Mouse (Mus musculus) heart, embryonic 14.5 days (tissue): ENCODE results near the gene Itgb6. TPM values are rescaled to one million over a fixed set of nuclear protein-coding genes. Genes with fewer than 3 reads are reported as not detected.

Source experiments
- ATAC-seq: fragments of 200-750 bp; cut with Nextera tagmentation; 2 replicates; pipeline ENCODE4 v1.8.0; 2017; ENCODE audit warnings: low read depth, moderate TSS enrichment; ENCODE audit not compliant: insufficient number of reproducible peaks, insufficient read depth, low FRiP score
- H3K27ac ChIP-seq, 2 experiments: fragments of 200-500 bp in 1 of 2; fragments of 300-500 bp in 1 of 2; sonication (generic) in 1 of 2; replicated peaks in 1 of 2; 2 replicates each; pipeline ENCODE4 v1.5.1; 2012 to 2014; ENCODE audit warnings: low read depth in 2 of 2, low read length in 2 of 2, control low read depth in 1 of 2, mild to moderate bottlenecking in 1 of 2, mixed read lengths in 1 of 2; ENCODE audit not compliant: control insufficient read depth in 1 of 2, insufficient read depth in 1 of 2
- H3K27me3 ChIP-seq: fragments of 300-500 bp; sonication (generic); 2 replicates; pipeline ENCODE4 v1.6.1; 2014; ENCODE audit warnings: mild to moderate bottlenecking, low read length, control low read depth; ENCODE audit not compliant: control insufficient read depth, insufficient read depth
- H3K36me3 ChIP-seq: fragments of 300-500 bp; sonication (generic); 2 replicates; pipeline ENCODE4 v1.6.1; 2014; ENCODE audit warnings: mild to moderate bottlenecking, control low read depth, low read length, mixed read lengths; ENCODE audit not compliant: control insufficient read depth, insufficient read depth
- H3K4me1 ChIP-seq, 2 experiments: fragments of 200-500 bp in 1 of 2; fragments of 300-500 bp in 1 of 2; sonication (generic) in 1 of 2; 2 replicates each; pipeline ENCODE4 v1.6.1; 2012 to 2014; ENCODE audit warnings: low read length in 2 of 2, control low read depth in 1 of 2, mixed read lengths in 1 of 2; ENCODE audit not compliant: control insufficient read depth in 2 of 2, insufficient read depth in 2 of 2
- H3K4me2 ChIP-seq: fragments of 300-500 bp; sonication (generic); 2 replicates; pipeline ENCODE4 v1.6.1; 2014; ENCODE audit warnings: mild to moderate bottlenecking, low read length
- H3K4me3 ChIP-seq, 2 experiments: fragments of 200-500 bp in 1 of 2; fragments of 300-500 bp in 1 of 2; sonication (generic) in 1 of 2; 2 replicates each; pipeline ENCODE4 v1.5.1; 2012 to 2014; ENCODE audit warnings: low read length in 2 of 2, mild to moderate bottlenecking in 2 of 2, control low read depth in 1 of 2, low read depth in 1 of 2, moderate library complexity in 1 of 2; ENCODE audit not compliant: control insufficient read depth in 1 of 2, insufficient read depth in 1 of 2
- H3K9ac ChIP-seq: fragments of 300-500 bp; sonication (generic); 2 replicates; pipeline ENCODE4 v1.6.1; 2014; ENCODE audit warnings: mild to moderate bottlenecking, low read length
- H3K9me3 ChIP-seq: fragments of 300-500 bp; sonication (generic); 2 replicates; pipeline ENCODE4 v1.6.1; 2016; ENCODE audit warnings: low read length, control low read depth; ENCODE audit not compliant: control insufficient read depth
- WGBS: fragments of 180-500 bp; shearing (Covaris S2); extraction: QIAGEN DNeasy Blood & Tissue Kit; methylation state at CpG from one replicate; pipeline ENCODE4 v1.1.7; 2014; 5-methylcytosine and 5-hydroxymethylcytosine counted together
- polyA plus RNA-seq: library from polyadenylated mRNA; unstranded; fragments of >200 nt; fragmentation: Nextera tagmentation; extraction: Ambion mirVana; gene quantifications from 2 replicates; pipeline ENCODE4 v1.2.1, GENCODE M21; 2014

Itgb6 gene
- polyA plus RNA-seq, 1 experiment from 2014 or later = 0.41 TPM

GRCm38 (mm10) chr2:60700956-60701355 is 21.5 kb downstream of the Itgb6 start:
- 84% methylated on average over 4 of the region's 4 CpGs for WGBS
- Histone ChIP-seq H3K4me2 (no peak overlapping the region), H3K27me3 (no peaks in the 10 kb centered on the region), H3K9ac (no peak overlapping the region), H3K4me1 (peaks cover 32 to 41% of the 10 kb centered on the region in 2 experiments), H3K27ac (no peak overlapping the region), H3K4me3 (no peak overlapping the region), H3K36me3 (no peaks in the 10 kb centered on the region), H3K9me3 (no peaks in the 10 kb centered on the region)
- no peak for ATAC-seq

- WGBS = 72% methylated on average over 3 of the region's 3 CpGs
- H3K27ac ChIP-seq = no peak overlapping the region
- no peak overlapping the region for H3K4me2 ChIP-seq
- no peaks in the 10 kb centered on the region for H3K36me3 ChIP-seq
- H3K27me3 ChIP-seq = no peaks in the 10 kb centered on the region
- no peak overlapping the region for H3K9ac ChIP-seq
- H3K9me3 ChIP-seq = no peaks in the 10 kb centered on the region
- ATAC-seq = no peak
- H3K4me1 ChIP-seq = peaks cover 32 to 41% of the 10 kb centered on the region in 2 experiments
- H3K4me3 ChIP-seq = no peak overlapping the region
Observed at GRCm38 (mm10) chr2:60700013-60700412, 22.4 kb downstream of the Itgb6 start.

GRCm38 (mm10) chr2:60699591-60699990 is 22.9 kb downstream of the Itgb6 start:
- Histone ChIP-seq H3K4me3 (no peak overlapping the region), H3K36me3 (no peaks in the 10 kb centered on the region), H3K4me1 (peaks cover 32 to 41% of the 10 kb centered on the region in 2 experiments), H3K9ac (no peak overlapping the region), H3K27ac (0 out of 4 replicates have a peak overlapping the region, but pooled peaks of 1 of the 2 experiments have one; percentile 6), H3K27me3 (no peaks in the 10 kb centered on the region), H3K4me2 (no peak overlapping the region), H3K9me3 (no peaks in the 10 kb centered on the region)
- 80% methylated on average over 3 of the region's 3 CpGs for WGBS
- no peak for ATAC-seq

- Histone ChIP-seq H3K4me1 (peaks cover 29 to 32% of the 10 kb centered on the region in 2 experiments), H3K36me3 (no peaks in the 10 kb centered on the region), H3K4me2 (no peak overlapping the region), H3K27me3 (no peaks in the 10 kb centered on the region), H3K9me3 (no peaks in the 10 kb centered on the region), H3K9ac (no peak overlapping the region), H3K27ac (peak overlapping the region; percentile 92 to 94), H3K4me3 (no peak overlapping the region)
- 23% methylated on average over 1 of the region's 1 CpGs for WGBS
- ATAC-seq = peak; percentile 81
Observed at GRCm38 (mm10) chr2:60698155-60698554, 24.3 kb downstream of the Itgb6 start.

GRCm38 (mm10) chr2:60697530-60697929 is 24.9 kb downstream of the Itgb6 start:
- H3K9me3 ChIP-seq = no peaks in the 10 kb centered on the region

GRCm38 (mm10) chr2:60696559-60696958 is 25.9 kb downstream of the Itgb6 start:
- Histone ChIP-seq H3K9me3 (no peaks in the 10 kb centered on the region), H3K36me3 (no peaks in the 10 kb centered on the region), H3K27me3 (no peaks in the 10 kb centered on the region), H3K4me3 (no peak overlapping the region), H3K4me2 (no peak overlapping the region), H3K27ac (no peak overlapping the region), H3K4me1 (peaks cover 25 to 26% of the 10 kb centered on the region in 2 experiments), H3K9ac (no peak overlapping the region)
- ATAC-seq = no peak
- WGBS = 85% methylated on average over 6 of the region's 6 CpGs

More at GRCm38 (mm10) chr2:60697530-60697929, 24.9 kb downstream of the Itgb6 start:
- H3K4me3 ChIP-seq = no peak overlapping the region
- H3K36me3 ChIP-seq = no peaks in the 10 kb centered on the region
- no peak for ATAC-seq
- H3K27ac ChIP-seq = peak overlapping the region; percentile 92 to 94
- WGBS = 83% methylated on average over 7 of the region's 7 CpGs
- H3K4me2 ChIP-seq = no peak overlapping the region
- H3K4me1 ChIP-seq = peaks cover 23 to 26% of the 10 kb centered on the region in 2 experiments
- H3K27me3 ChIP-seq = no peaks in the 10 kb centered on the region
- no peak overlapping the region for H3K9ac ChIP-seq

- no peaks in the 10 kb centered on the region for H3K36me3 ChIP-seq
- H3K4me3 ChIP-seq = no peak overlapping the region
- 84% methylated on average over 8 of the region's 8 CpGs for WGBS
- no peak overlapping the region for H3K9ac ChIP-seq
- ATAC-seq = no peak
- H3K27ac ChIP-seq = no peak overlapping the region
- H3K9me3 ChIP-seq = no peaks in the 10 kb centered on the region
- no peaks in the 10 kb centered on the region for H3K27me3 ChIP-seq
- H3K4me2 ChIP-seq = no peak overlapping the region
- peaks cover 25 to 26% of the 10 kb centered on the region in 2 experiments for H3K4me1 ChIP-seq
Observed at GRCm38 (mm10) chr2:60695706-60696105, 26.7 kb downstream of the Itgb6 start.

- WGBS = 84% methylated on average over 8 of the region's 8 CpGs
- H3K27me3 ChIP-seq = no peaks in the 10 kb centered on the region
- H3K4me1 ChIP-seq = peaks cover 22 to 23% of the 10 kb centered on the region in 2 experiments
- H3K4me2 ChIP-seq = no peak overlapping the region
- H3K27ac ChIP-seq = no peak overlapping the region
- H3K36me3 ChIP-seq = no peaks in the 10 kb centered on the region
- ATAC-seq = no peak
- no peak overlapping the region for H3K4me3 ChIP-seq
- H3K9me3 ChIP-seq = no peaks in the 10 kb centered on the region
- H3K9ac ChIP-seq = no peak overlapping the region
Observed at GRCm38 (mm10) chr2:60694563-60694962, 27.9 kb downstream of the Itgb6 start.
